Mouse (Mus musculus) spleen, adult 2 months (tissue): ENCODE data around the gene Lpcat1. TPM values are rescaled to one million over a fixed set of nuclear protein-coding genes. Genes with fewer than 3 reads are reported as not detected.

Experiments used
- DNase-seq, 2 experiments: peaks; one replicate each; pipeline versions ENCODE4 v3.0.0 to v3.0.0-alpha.2; 2012 to 2021; ENCODE audit warnings: low spot score in 2 of 2, low read depth in 1 of 2
- H3K27ac ChIP-seq: fragments of 200-500 bp; 2 replicates; pipeline ENCODE4 v1.5.1; 2012; ENCODE audit warnings: low read length, inconsistent platforms; ENCODE audit not compliant: insufficient read depth
- H3K27me3 ChIP-seq: fragments of 200-500 bp; 2 replicates; pipeline ENCODE4 v1.6.1; 2012; ENCODE audit warnings: mild to moderate bottlenecking, moderate library complexity, low read length, inconsistent platforms; ENCODE audit not compliant: control insufficient read depth, insufficient read depth
- H3K36me3 ChIP-seq: fragments of 200-500 bp; 2 replicates; pipeline ENCODE4 v1.6.1; 2012; ENCODE audit warnings: mild to moderate bottlenecking, low read length, inconsistent platforms; ENCODE audit not compliant: control insufficient read depth, insufficient read depth
- H3K4me1 ChIP-seq: fragments of 200-500 bp; 2 replicates; pipeline ENCODE4 v1.6.1; 2011; ENCODE audit warnings: inconsistent platforms; ENCODE audit not compliant: control insufficient read depth, insufficient read depth, insufficient read length
- H3K4me3 ChIP-seq: fragments of 200-500 bp; 2 replicates; pipeline ENCODE4 v1.5.1; 2011; ENCODE audit warnings: mild to moderate bottlenecking, inconsistent platforms; ENCODE audit not compliant: insufficient read depth, insufficient read length; ENCODE audit errors: extremely low read depth
- CTCF ChIP-seq: fragments of 200-500 bp; IDR thresholded peaks from 2 replicates; pipeline ENCODE4 v1.5.1; 2011; ENCODE audit warnings: mild to moderate bottlenecking, inconsistent platforms; ENCODE audit not compliant: insufficient read depth, insufficient read length, insufficient replicate concordance; ENCODE audit errors: extremely low read depth
- POLR2A ChIP-seq: fragments of 200-500 bp; IDR thresholded peaks from 2 replicates; pipeline ENCODE4 v1.6.1; 2011; ENCODE audit warnings: low read depth, low read length, inconsistent platforms
- WGBS: fragments of 180-500 bp; shearing (Covaris S2); methylation state at CpG from one replicate; pipeline ENCODE4 v1.1.7; 2018; 5-methylcytosine and 5-hydroxymethylcytosine counted together
- polyA plus RNA-seq: library from polyadenylated mRNA; depleted of rRNA; stranded (reverse); fragments of >200 nt; gene quantifications from 2 replicates; pipeline ENCODE4 v1.2.3, GENCODE M21; 2012

Lpcat1 gene
- polyA plus RNA-seq, 1 experiment, result 64.9 TPM

GRCm38 (mm10) chr13:73446943-73447342 lies 20.1 kb upstream of the Lpcat1 start:
- H3K36me3 ChIP-seq, result no peaks in the 10 kb centered on the region
- H3K4me1 ChIP-seq, result peaks cover 2% of the 10 kb centered on the region; the same call in 1 of the 2 replicates
- no peak overlapping the region for H3K27ac ChIP-seq
- no peak overlapping the region for H3K4me3 ChIP-seq
- H3K27me3 ChIP-seq, result no peaks in the 10 kb centered on the region
- TF ChIP-seq POLR2A (no peak), CTCF (no peak)
- 75% methylated on average over 7 of the region's 7 CpGs for WGBS
- DNase-seq, result no peak

- H3K27ac ChIP-seq, result no peak overlapping the region
- no peak for DNase-seq
- H3K36me3 ChIP-seq, result no peaks in the 10 kb centered on the region
- 83% methylated on average over 2 of the region's 2 CpGs for WGBS
- no peak overlapping the region for H3K4me3 ChIP-seq
- no peaks in the 10 kb centered on the region for H3K27me3 ChIP-seq
- TF ChIP-seq POLR2A, result no peak
- no peak for TF ChIP-seq CTCF
- H3K4me1 ChIP-seq, result peaks cover 2% of the 10 kb centered on the region; the same call in 1 of the 2 replicates
These were observed 19.5 kb upstream of the Lpcat1 start for GRCm38 (mm10) chr13:73447478-73447877.

- Histone ChIP-seq H3K4me3 (no peak overlapping the region), H3K36me3 (no peaks in the 10 kb centered on the region), H3K27ac (no peak overlapping the region), H3K4me1 (peaks cover 2% of the 10 kb centered on the region; the same call in 1 of the 2 replicates), H3K27me3 (no peaks in the 10 kb centered on the region)
- DNase-seq, result no peak
- WGBS, result 48% methylated on average over 2 of the region's 2 CpGs
- TF ChIP-seq POLR2A (no peak), CTCF (no peak)
These were observed 18.8 kb upstream of the Lpcat1 start for GRCm38 (mm10) chr13:73448201-73448600.

- DNase-seq, result no peak
- Histone ChIP-seq H3K27me3 (no peaks in the 10 kb centered on the region), H3K36me3 (no peaks in the 10 kb centered on the region), H3K4me1 (peaks cover 2% of the 10 kb centered on the region; the same call in 1 of the 2 replicates), H3K27ac (no peak overlapping the region), H3K4me3 (no peak overlapping the region)
- 94% methylated on average over 3 of the region's 3 CpGs for WGBS
- TF ChIP-seq CTCF (no peak), POLR2A (no peak)
These were observed 18.3 kb upstream of the Lpcat1 start for GRCm38 (mm10) chr13:73448723-73449122.

GRCm38 (mm10) chr13:73453503-73454217 lies 13.3 kb upstream of the Lpcat1 start:
- no peak overlapping the region for H3K27ac ChIP-seq
- DNase-seq, result no peak
- no peak for TF ChIP-seq CTCF
- TF ChIP-seq POLR2A, result no peak
- peaks cover under 1% of the 10 kb centered on the region; the same call in 1 of the 2 replicates for H3K4me1 ChIP-seq
- no peaks in the 10 kb centered on the region for H3K27me3 ChIP-seq
- H3K36me3 ChIP-seq, result no peaks in the 10 kb centered on the region
- no peak overlapping the region for H3K4me3 ChIP-seq
- WGBS, result 88% methylated on average over 3 of the region's 3 CpGs

GRCm38 (mm10) chr13:73455328-73455727 lies 11.7 kb upstream of the Lpcat1 start:
- H3K4me3 ChIP-seq, result no peak overlapping the region
- no peak for DNase-seq
- peaks cover 11% of the 10 kb centered on the region; the same call in 1 of the 2 replicates for H3K4me1 ChIP-seq
- no peaks in the 10 kb centered on the region for H3K36me3 ChIP-seq
- no peak overlapping the region for H3K27ac ChIP-seq
- WGBS, result 82% methylated on average over 3 of the region's 3 CpGs
- TF ChIP-seq POLR2A (no peak), CTCF (no peak)
- H3K27me3 ChIP-seq, result no peaks in the 10 kb centered on the region

GRCm38 (mm10) chr13:73457301-73457700 lies 9.7 kb upstream of the Lpcat1 start:
- 96% methylated on average over 4 of the region's 4 CpGs for WGBS
- no peak overlapping the region for H3K27ac ChIP-seq

More at GRCm38 (mm10) chr13:73457301-73457700, 9.7 kb upstream of the Lpcat1 start:
- TF ChIP-seq POLR2A, result no peak
- TF ChIP-seq CTCF, result no peak
- DNase-seq, result no peak
- H3K27me3 ChIP-seq, result no peaks in the 10 kb centered on the region
- peaks cover 19% of the 10 kb centered on the region for H3K4me1 ChIP-seq
- no peaks in the 10 kb centered on the region for H3K36me3 ChIP-seq
- H3K4me3 ChIP-seq, result no peak overlapping the region
